Mouse (Mus musculus): ENCODE measurements at regions not wholly inside any gene's neighbourhood (a gene's known extent, or its start where the extent isn't known, plus 50 kb on each side); places are given as distances from the start of the nearest gene placed in this dataset.

- DNase-seq (ENCODE audit: low spot score in 2 of 2): no peak
These were observed 170.1 kb upstream of the Fat1 start for GRCm38 (mm10) chr8:44765194-44765593.

GRCm38 (mm10) chr8:44765677-44766076 is 169.6 kb upstream of the Fat1 start:
- no peak for DNase-seq (ENCODE audit: low spot score in 2 of 2)

- no peak for DNase-seq (ENCODE audit: low spot score in 2 of 2)
These were observed 169.0 kb upstream of the Fat1 start for GRCm38 (mm10) chr8:44766111-44766873.

- DNase-seq (ENCODE audit: low spot score in 2 of 2): no peak
These were observed 168.0 kb upstream of the Fat1 start for GRCm38 (mm10) chr8:44767271-44767670.

- DNase-seq (ENCODE audit: low spot score in 2 of 2): no peak
These were observed 156.0 kb upstream of the Fat1 start for GRCm38 (mm10) chr8:44779212-44779611.

- no peak for DNase-seq (ENCODE audit: low spot score in 2 of 2)
These were observed 152.8 kb upstream of the Fat1 start for GRCm38 (mm10) chr8:44782421-44782820.

- no peak for DNase-seq (ENCODE audit: low spot score in 2 of 2)
These were observed 150.1 kb upstream of the Fat1 start for GRCm38 (mm10) chr8:44785161-44785560.

GRCm38 (mm10) chr8:44786740-44787139 is 148.5 kb upstream of the Fat1 start:
- no peak for DNase-seq (ENCODE audit: low spot score in 2 of 2)

GRCm38 (mm10) chr8:44788290-44788689 is 147.0 kb upstream of the Fat1 start:
- no peak for DNase-seq (ENCODE audit: low spot score in 2 of 2)

- DNase-seq (ENCODE audit: low spot score in 2 of 2): no peak
These were observed 135.7 kb upstream of the Fat1 start for GRCm38 (mm10) chr8:44799513-44799912.

- DNase-seq (ENCODE audit: low spot score in 2 of 2): no peak
These were observed 134.4 kb upstream of the Fat1 start for GRCm38 (mm10) chr8:44800827-44801273.

- DNase-seq (ENCODE audit: low spot score in 2 of 2): no peak
These were observed 133.5 kb upstream of the Fat1 start for GRCm38 (mm10) chr8:44801604-44802206.

GRCm38 (mm10) chr8:44802331-44802730 is 132.9 kb upstream of the Fat1 start:
- DNase-seq (ENCODE audit: low spot score in 2 of 2): no peak

GRCm38 (mm10) chr8:44804414-44805178 is 130.7 kb upstream of the Fat1 start:
- DNase-seq (ENCODE audit: low spot score in 2 of 2): no peak

- DNase-seq (ENCODE audit: low spot score in 2 of 2): no peak
These were observed 129.9 kb upstream of the Fat1 start for GRCm38 (mm10) chr8:44805179-44805815.

- no peak for DNase-seq (ENCODE audit: low spot score in 2 of 2)
These were observed 122.9 kb upstream of the Fat1 start for GRCm38 (mm10) chr8:44812360-44812759.

GRCm38 (mm10) chr8:44817532-44818157 is 117.6 kb upstream of the Fat1 start:
- DNase-seq (ENCODE audit: low spot score in 2 of 2): no peak

- DNase-seq (ENCODE audit: low spot score in 2 of 2): no peak
These were observed 116.0 kb upstream of the Fat1 start for GRCm38 (mm10) chr8:44819270-44819669.

GRCm38 (mm10) chr8:44819691-44820090 is 115.6 kb upstream of the Fat1 start:
- no peak for DNase-seq (ENCODE audit: low spot score in 2 of 2)

GRCm38 (mm10) chr8:44825183-44825757 is 110.0 kb upstream of the Fat1 start:
- DNase-seq (ENCODE audit: low spot score in 2 of 2): no peak

GRCm38 (mm10) chr8:44826936-44827335 is 108.3 kb upstream of the Fat1 start:
- DNase-seq (ENCODE audit: low spot score in 2 of 2): no peak
